Mouse (Mus musculus) CH12.LX (cell line): ENCODE data around the gene Neurod2. TPM values are rescaled to one million over a fixed set of nuclear protein-coding genes. Genes with fewer than 3 reads are reported as not detected.

ENCODE experiments used
- DNase-seq: peaks from one replicate; pipeline ENCODE4 v3.0.0-alpha.2; 2013; ENCODE audit errors: extremely low read depth
- H3K27ac ChIP-seq: 2 replicates; pipeline ENCODE4 v1.5.1; 2012; ENCODE audit warnings: low read depth, mild to moderate bottlenecking, control low read depth, moderate library complexity; ENCODE audit not compliant: insufficient read depth
- H3K27me3 ChIP-seq: replicated peaks from 2 replicates; pipeline ENCODE3; 2012; ENCODE audit warnings: inconsistent platforms
- H3K36me3 ChIP-seq, 2 experiments: replicated peaks in 1 of 2; 2 replicates each; pipeline versions ENCODE3 to v1.6.1; 2012; ENCODE audit warnings: inconsistent platforms in 1 of 2, low read length in 1 of 2, mild to moderate bottlenecking in 1 of 2, mixed read lengths in 1 of 2, moderate library complexity in 1 of 2; ENCODE audit not compliant: control insufficient read depth in 1 of 2, insufficient read depth in 1 of 2
- H3K4me1 ChIP-seq, 2 experiments: 2 replicates each; pipeline ENCODE4 v1.6.1; 2012; ENCODE audit warnings: inconsistent platforms in 1 of 2, moderate library complexity in 1 of 2; ENCODE audit not compliant: insufficient read depth in 2 of 2, control insufficient read depth in 1 of 2
- H3K4me2 ChIP-seq: 2 replicates; pipeline ENCODE4 v1.6.1; 2012; ENCODE audit warnings: low read depth, mild to moderate bottlenecking, control low read depth; ENCODE audit not compliant: poor library complexity, insufficient read depth, severe bottlenecking
- H3K4me3 ChIP-seq, 3 experiments: fragments of 150-350 bp in 1 of 3; sonication (generic) in 1 of 3; replicated peaks in 1 of 3; 2 replicates each; pipeline versions ENCODE3 to v1.5.1; 2011 to 2012; ENCODE audit warnings: low read depth in 2 of 3, low read length in 2 of 3, mild to moderate bottlenecking in 2 of 3, moderate library complexity in 2 of 3, control low read depth in 1 of 3, improper control_type of control experiment in 1 of 3, inconsistent platforms in 1 of 3, mixed read lengths in 1 of 3; ENCODE audit not compliant: poor library complexity in 1 of 3
- H3K79me2 ChIP-seq: replicated peaks from 2 replicates; pipeline ENCODE4 v1.6.1; 2012; ENCODE audit warnings: mild to moderate bottlenecking, moderate library complexity; ENCODE audit not compliant: control insufficient read depth, poor library complexity, insufficient read depth, severe bottlenecking; ENCODE audit errors: extremely low read depth
- H3K9ac ChIP-seq: 2 replicates; pipeline ENCODE4 v1.6.1; 2012; ENCODE audit warnings: low read depth, mild to moderate bottlenecking, control low read depth, moderate library complexity; ENCODE audit not compliant: insufficient read depth
- H3K9me3 ChIP-seq: replicated peaks from 2 replicates; pipeline ENCODE3; 2012; ENCODE audit warnings: low read length, inconsistent platforms, mixed read lengths
- CHD2 ChIP-seq: IDR thresholded peaks from 2 replicates; pipeline ENCODE4 v1.6.1; 2011; ENCODE audit warnings: low read length, improper control_type of control experiment
- E2F4 ChIP-seq: IDR thresholded peaks from 2 replicates; pipeline ENCODE4 v1.6.1; 2011; ENCODE audit warnings: low read depth, low read length, improper control_type of control experiment; ENCODE audit not compliant: insufficient replicate concordance
- EP300 ChIP-seq: IDR thresholded peaks from 2 replicates; pipeline ENCODE4 v1.6.1; 2011; ENCODE audit warnings: low read length, improper control_type of control experiment
- GABPA ChIP-seq: IDR thresholded peaks from 2 replicates; pipeline ENCODE4 v1.6.1; 2012; ENCODE audit warnings: low read depth, low read length, improper control_type of control experiment, inconsistent platforms; ENCODE audit not compliant: insufficient replicate concordance
- KAT2A ChIP-seq: IDR thresholded peaks from 2 replicates; pipeline ENCODE4 v1.6.1; 2012; ENCODE audit warnings: low read length, improper control_type of control experiment, inconsistent platforms; ENCODE audit not compliant: insufficient replicate concordance
- MAX ChIP-seq: IDR thresholded peaks from 2 replicates; pipeline ENCODE4 v1.6.1; 2011; ENCODE audit warnings: low read length, improper control_type of control experiment
- MAZ ChIP-seq: IDR thresholded peaks from 2 replicates; pipeline ENCODE4 v1.6.1; 2012; ENCODE audit warnings: low read depth, mild to moderate bottlenecking, inconsistent platforms, low read length, improper control_type of control experiment, moderate library complexity
- MEF2A ChIP-seq: IDR thresholded peaks from 2 replicates; pipeline ENCODE4 v1.6.1; 2014; ENCODE audit warnings: low read depth, mild to moderate bottlenecking, inconsistent platforms, low read length, improper control_type of control experiment, borderline replicate concordance
- MXI1 ChIP-seq: IDR thresholded peaks from 2 replicates; pipeline ENCODE4 v1.6.1; 2011; ENCODE audit warnings: mild to moderate bottlenecking, low read depth, low read length, improper control_type of control experiment
- MYC ChIP-seq: IDR thresholded peaks from 2 replicates; pipeline ENCODE4 v1.6.1; 2011; ENCODE audit warnings: low read depth, mild to moderate bottlenecking, improper control_type of control experiment, low read length
- POLR2AphosphoS2 ChIP-seq: IDR thresholded peaks from 2 replicates; pipeline ENCODE4 v1.6.1; 2011; ENCODE audit warnings: low read depth, low read length, improper control_type of control experiment
- RAD21 ChIP-seq: IDR thresholded peaks from 2 replicates; pipeline ENCODE4 v1.6.1; 2011; ENCODE audit warnings: low read depth, mild to moderate bottlenecking, low read length, improper control_type of control experiment, moderate library complexity
- SIN3A ChIP-seq: IDR thresholded peaks from 2 replicates; pipeline ENCODE4 v1.6.1; 2012; ENCODE audit warnings: low read length, improper control_type of control experiment, inconsistent platforms
- USF2 ChIP-seq: conservative IDR thresholded peaks from 2 replicates; pipeline ENCODE4 v1.6.1; 2011; ENCODE audit warnings: low read depth, low read length, improper control_type of control experiment
- ZNF384 ChIP-seq: IDR thresholded peaks from 2 replicates; pipeline ENCODE4 v1.6.1; 2012; ENCODE audit warnings: low read depth, low read length, improper control_type of control experiment, inconsistent platforms
- dilution Hi-C: fragments of 300-500 bp; cut with MboI; formaldehyde crosslinking; loops from 2 replicates; pipeline ENCODE4 v1.14.3; 2020; ENCODE audit warnings: low sequenced_read_pairs; ENCODE audit not compliant: extremely low pct_unique_long_range_greater_than_20kb, extremely low pct_ligation_motif_present
- in situ Hi-C: fragments of 300-500 bp; cut with MboI; formaldehyde crosslinking; loops from 3 replicates; pipeline ENCODE4 v1.14.3; 2019; ENCODE audit warnings: low sequenced_read_pairs, low pct_ligation_motif_present, low pct_unique_long_range_greater_than_20kb, mixed read lengths
- polyA plus RNA-seq: library from polyadenylated mRNA; unstranded; fragments of >175 nt; gene quantifications from 2 replicates; pipeline ENCODE4 v1.2.1, GENCODE M21; 2012; ENCODE audit warnings: low read depth; ENCODE audit not compliant: insufficient read length
- total RNA-seq, 2 experiments: library from RNA; depleted of rRNA; stranded (reverse); fragments of 300-350 nt in 1 of 2; fragments of >200 nt in 1 of 2; gene quantifications; 2 replicates each; pipeline ENCODE4 v1.2.3; 2012 to 2014

Gene Neurod2
- total RNA-seq (2012; rRNA removed) (not detected in 2 replicates), total RNA-seq (2014; rRNA removed) (not detected in 2 replicates), polyA plus RNA-seq (not detected in 2 replicates)

GRCm38 (mm10) chr11:98329081-98329959, at the start of gene Neurod2:
Neurod2 (minus strand) TSS chr11:98329648.
- H3K9ac ChIP-seq = no peak within 1 kb of the TSS

GRCm38 (mm10) chr11:98377787-98378186, 48.3 kb upstream of the Neurod2 start:
- no peaks in the 10 kb centered on the region for H3K27me3 ChIP-seq
- DNase-seq = no peak
- in situ Hi-C loops = no loop called here
- H3K4me1 ChIP-seq = no peaks in the 10 kb centered on the region
- H3K36me3 ChIP-seq = peaks cover 62 to 87% of the 10 kb centered on the region in 2 experiments
- no peaks in the 10 kb centered on the region for H3K79me2 ChIP-seq
- no peak overlapping the region for H3K9ac ChIP-seq
- no peak overlapping the region for H3K4me3 ChIP-seq
- no peak overlapping the region for H3K4me2 ChIP-seq
- dilution Hi-C loops = no loop called here
- H3K27ac ChIP-seq = no peak overlapping the region
- no peaks in the 10 kb centered on the region for H3K9me3 ChIP-seq
- TF ChIP-seq SIN3A = no peak
- no peak for TF ChIP-seq E2F4
- no peak for TF ChIP-seq GABPA
- TF ChIP-seq EP300 = no peak

More at GRCm38 (mm10) chr11:98329081-98329959, at the start of gene Neurod2:
- no peak within 1 kb of the TSS for H3K4me2 ChIP-seq
- H3K36me3 ChIP-seq = no peaks in the 10 kb centered on the region
- H3K27ac ChIP-seq = no peak within 1 kb of the TSS
- H3K79me2 ChIP-seq = no peaks in the 10 kb centered on the region
- H3K4me1 ChIP-seq = peaks cover 6 to 8% of the 10 kb centered on the region in 2 experiments; a peak in 3 of 4 replicates
- H3K27me3 ChIP-seq = peaks cover 80% of the 10 kb centered on the region
- in situ Hi-C loops (loop anchor here (25.0 kb wide), 1 partner anchor 308 kb away; the partner anchor contains the start of genes Gm12355, Gsdma2 and Gsdma3), dilution Hi-C loops (no loop called here)
- H3K4me3 ChIP-seq = no peak within 1 kb of the TSS
- H3K9me3 ChIP-seq = peaks cover 26% of the 10 kb centered on the region
- TF ChIP-seq RAD21 (no peak), MYC (no peak), CHD2 (no peak), MAX (no peak), MXI1 (no peak), POLR2AphosphoS2 (no peak), SIN3A (no peak), MAZ (no peak), GABPA (no peak), ZNF384 (no peak), USF2 (no peak), KAT2A (no peak), MEF2A (no peak)
- TF ChIP-seq, all 38 proteins: peak for 0
- DNase-seq = no peak
